ENCODE assay signal across 9 mouse cellular contexts in genomic region chr7:73655787-73656423, GRCm38 (mm10).
DNase-seq lines count a peak whose midpoint lies in the region; ATAC-seq and TF ChIP-seq lines count a peak whose summit lies in the region.
"Had no signal": no experiment of that assay in that cellular context is flagged by ENCODE, and none has a peak within 500 bp of the region (broad histone marks: within the 10 kb centered on the region; RNA-seq: fewer than 3 reads in every experiment).

No protein-coding gene starts in this region.

- peak; percentile 86 for TF ChIP-seq CTCF in Patski (IDR thresholded peaks at IDR 0.05)

- ATAC-seq in hindbrain, embryonic 12.5 days (ENCODE audit: low FRiP score), result no peak
- no peak for ATAC-seq in Patski
- peak; percentile 76 for ATAC-seq in common myeloid progenitor, adult 5-6 weeks (replicated peaks; ENCODE audit: low read depth, poor library complexity, severe bottlenecking)
- peak; percentile 76 for ATAC-seq in midbrain, embryonic 13.5 days

- H3K36me3 ChIP-seq in hindbrain, embryonic 10.5 days, result no peaks in the 10 kb centered on the region
- H3K36me3 ChIP-seq in hindbrain, embryonic 12.5 days, result no peaks in the 10 kb centered on the region
- no peaks in the 10 kb centered on the region for H3K36me3 ChIP-seq in midbrain, embryonic 13.5 days
- H3K36me3 ChIP-seq: liver, embryonic 15.5 days had no signal

- POLR2A ChIA-PET in Patski (lab: Charles Lee), result no interaction called here

- intact Hi-C loops in heart, postnatal 14 days (cut with DNase I), result loop anchor here (2.0 to 10.0 kb wide), 4 partner anchors 93 to 699 kb away; no protein-coding TSS in a partner anchor
- intact Hi-C loops in left cerebral cortex, postnatal 10 days (cut with DNase I), result loop anchor here (2.0 kb wide), 1 partner anchor 699 kb away; no protein-coding TSS in a partner anchor

- H3K27ac ChIP-seq in hindbrain, embryonic 10.5 days, result no peak overlapping the region
- no peak overlapping the region for H3K27ac ChIP-seq in hindbrain, embryonic 12.5 days
- no peak overlapping the region for H3K27ac ChIP-seq in midbrain, embryonic 13.5 days
- H3K27ac ChIP-seq: liver, embryonic 15.5 days had no signal

- peak; percentile 80 for DNase-seq in hindbrain, embryonic 10.5 days (ENCODE audit: low spot score)
- no peak for DNase-seq in Patski (ENCODE audit: low read depth, low spot score)
- peak; percentile 69 to 86 for DNase-seq in heart, postnatal 14 days
- peak; percentile 67 to 74 for DNase-seq in left cerebral cortex, postnatal 10 days (ENCODE audit: extremely low spot score in 1 of 2, low spot score in 2 of 2)
- peak; percentile 38 for DNase-seq in testis, postnatal 14 days (ENCODE audit: low spot score)

- 23% methylated on average over 5 of the region's 5 CpGs for WGBS in hindbrain, embryonic 10.5 days
- 24% methylated on average over 5 of the region's 5 CpGs for WGBS in hindbrain, embryonic 12.5 days
- 25% methylated on average over 5 of the region's 5 CpGs for WGBS in midbrain, embryonic 13.5 days

- in situ Hi-C loops in Patski (cut with MboI; ENCODE audit: low pct_unique_long_range_greater_than_20kb), result loop anchor here (5.0 to 25.0 kb wide), 4 partner anchors 289 to 701 kb away; no protein-coding TSS in a partner anchor

- H3K27me3 ChIP-seq in hindbrain, embryonic 10.5 days (ENCODE audit: insufficient read depth, poor library complexity, severe bottlenecking), result peaks cover 6% of the 10 kb centered on the region
- H3K27me3 ChIP-seq in hindbrain, embryonic 12.5 days, result 0 out of 2 replicates have a peak, but pooled peaks cover 6% of the 10 kb centered on the region
- H3K27me3 ChIP-seq in Patski, result no peaks in the 10 kb centered on the region
- peaks cover 14% of the 10 kb centered on the region; the same call in 1 of the 2 replicates for H3K27me3 ChIP-seq in midbrain, embryonic 13.5 days
- H3K27me3 ChIP-seq: liver, embryonic 15.5 days had no signal

- CTCF ChIA-PET in Patski (lab: Charles Lee), result interaction anchor here (1.1 to 2.4 kb wide), 3 partner anchors 368 to 699 kb away, joined by 3 to 18 read pairs (median 6); no protein-coding TSS in a partner anchor

- H3K4me3 ChIP-seq in hindbrain, embryonic 10.5 days, result no peak overlapping the region
- no peak overlapping the region for H3K4me3 ChIP-seq in hindbrain, embryonic 12.5 days
- H3K4me3 ChIP-seq in midbrain, embryonic 13.5 days (replicated peaks), result no peak overlapping the region
- H3K4me3 ChIP-seq: liver, embryonic 15.5 days had no signal

- no peaks in the 10 kb centered on the region for H3K9me3 ChIP-seq in hindbrain, embryonic 10.5 days
- no peaks in the 10 kb centered on the region for H3K9me3 ChIP-seq in hindbrain, embryonic 12.5 days (replicated peaks)
- no peaks in the 10 kb centered on the region for H3K9me3 ChIP-seq in midbrain, embryonic 13.5 days
- H3K9me3 ChIP-seq: liver, embryonic 15.5 days had no signal

- H3K4me1 ChIP-seq in hindbrain, embryonic 10.5 days (replicated peaks), result 0 out of 2 replicates have a peak, but pooled peaks cover 5% of the 10 kb centered on the region
- H3K4me1 ChIP-seq in hindbrain, embryonic 12.5 days, result peaks cover 6% of the 10 kb centered on the region; the same call in 1 of the 2 replicates
- peaks cover 7% of the 10 kb centered on the region; the same call in 1 of the 2 replicates for H3K4me1 ChIP-seq in midbrain, embryonic 13.5 days (replicated peaks)
- H3K4me1 ChIP-seq: liver, embryonic 15.5 days had no signal

- H3K9ac ChIP-seq in hindbrain, embryonic 12.5 days, result no peak overlapping the region
- no peak overlapping the region for H3K9ac ChIP-seq in midbrain, embryonic 13.5 days (replicated peaks)
- H3K9ac ChIP-seq: liver, embryonic 15.5 days had no signal

- no peak overlapping the region for H3K4me2 ChIP-seq in hindbrain, embryonic 12.5 days (replicated peaks)
- no peak overlapping the region for H3K4me2 ChIP-seq in midbrain, embryonic 13.5 days (replicated peaks)
- H3K4me2 ChIP-seq: liver, embryonic 15.5 days had no signal

Comparison
In these comparisons a context has a peak if more than half of its experiments do, and no peak if none do; other contexts are left out.
1. ATAC-seq: peak in common myeloid progenitor, adult 5-6 weeks (single experiment) and midbrain, embryonic 13.5 days (single experiment); none in hindbrain, embryonic 12.5 days (single experiment) and Patski (single experiment).